Mouse (Mus musculus): Measurements from ENCODE around the gene Tmem191c. TPM values are rescaled to one million over a fixed set of nuclear protein-coding genes. Genes with fewer than 3 reads are reported as not detected.

Tmem191c gene
- polyA plus RNA-seq, 1 experiment from 2014 or later = 6.8 TPM

DNA sequence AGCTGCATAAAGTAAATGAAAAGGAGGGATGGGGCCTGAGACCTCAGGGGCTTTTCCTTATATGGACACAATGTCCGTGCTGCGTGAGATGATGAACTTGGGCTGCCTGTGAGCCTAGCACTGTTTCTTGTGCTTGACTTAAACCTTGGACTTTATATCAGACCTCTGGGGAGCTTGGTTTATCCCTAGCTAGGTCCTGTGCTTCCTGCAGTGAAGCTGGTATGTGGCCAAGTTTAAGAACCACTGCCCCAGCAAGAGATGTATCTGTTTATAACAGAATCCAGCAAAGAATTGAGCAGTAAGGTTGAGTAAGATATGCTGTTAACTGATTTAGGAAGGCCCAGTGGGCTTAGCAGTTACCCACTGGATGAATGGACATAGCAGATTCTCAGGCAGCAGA is 36.5 kb upstream of the Tmem191c start:
- Histone ChIP-seq H3K27me3 (ENCODE audit: control insufficient read depth, insufficient read depth, low read length) (no peaks in the 10 kb centered on the region), H3K27ac (ENCODE audit: low read depth, low read length) (no peak overlapping the region), H3K4me2 (ENCODE audit: low read depth) (no peak overlapping the region), H3K36me3 (ENCODE audit: control insufficient read depth, insufficient read depth, low read length) (no peaks in the 10 kb centered on the region), H3K4me3 (ENCODE audit: low read depth, low read length) (no peak overlapping the region), H3K9ac (ENCODE audit: low read length) (no peak overlapping the region), H3K9me3 (ENCODE audit: control insufficient read depth, low read length) (no peaks in the 10 kb centered on the region), H3K4me1 (ENCODE audit: control insufficient read depth, insufficient read depth, low read length) (peaks cover 15% of the 10 kb centered on the region)
- WGBS = 85% methylated on average over 2 of the region's 2 CpGs
- ATAC-seq (ENCODE audit: insufficient read depth, low FRiP score, low TSS enrichment) (no peak), DNase-seq (ENCODE audit: low spot score) (no peak)

GRCm38 (mm10) chr16:17243731-17244130 is 32.1 kb upstream of the Tmem191c start:
- H3K27me3 ChIP-seq (ENCODE audit: control insufficient read depth, insufficient read depth, low read length) = no peaks in the 10 kb centered on the region
- 60% methylated on average over 1 of the region's 1 CpGs for WGBS
- no peak overlapping the region for H3K27ac ChIP-seq (ENCODE audit: low read depth, low read length)
- no peak overlapping the region for H3K4me3 ChIP-seq (ENCODE audit: low read depth, low read length)
- DNase-seq (ENCODE audit: low spot score) = no peak
- no peak overlapping the region for H3K4me2 ChIP-seq (ENCODE audit: low read depth)
- 0 out of 2 replicates have a peak, but pooled peaks cover 3% of the 10 kb centered on the region for H3K4me1 ChIP-seq (ENCODE audit: control insufficient read depth, insufficient read depth, low read length)
- H3K9me3 ChIP-seq (ENCODE audit: control insufficient read depth, low read length) = no peaks in the 10 kb centered on the region
- no peak for ATAC-seq (ENCODE audit: insufficient read depth, low FRiP score, low TSS enrichment)
- H3K9ac ChIP-seq (ENCODE audit: low read length) = no peak overlapping the region
- no peaks in the 10 kb centered on the region for H3K36me3 ChIP-seq (ENCODE audit: control insufficient read depth, insufficient read depth, low read length)

DNA sequence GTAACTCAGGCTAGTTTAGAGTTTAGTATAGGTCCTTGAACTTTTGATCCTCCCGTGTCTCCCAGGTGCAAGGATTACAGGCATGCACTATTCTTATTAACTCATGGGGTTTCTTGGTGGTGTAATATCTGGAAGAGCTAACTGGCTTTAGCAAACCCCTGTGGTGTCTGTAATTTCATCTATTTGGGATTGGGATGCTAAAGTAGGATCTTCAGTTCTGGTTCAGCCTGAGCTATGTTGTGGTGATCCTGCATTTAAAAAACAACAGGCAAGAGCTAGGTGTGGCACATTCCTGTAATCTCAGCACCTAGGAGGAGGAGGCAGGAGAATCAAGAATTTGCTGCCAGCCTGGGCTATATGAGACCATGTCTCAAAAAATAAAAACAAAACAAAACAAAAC is 30.9 kb upstream of the Tmem191c start:
- WGBS = 88% methylated on average over 1 of the region's 1 CpGs
- Histone ChIP-seq H3K36me3 (ENCODE audit: control insufficient read depth, insufficient read depth, low read length) (no peaks in the 10 kb centered on the region), H3K9ac (ENCODE audit: low read length) (no peak overlapping the region), H3K4me2 (ENCODE audit: low read depth) (no peak overlapping the region), H3K4me1 (ENCODE audit: control insufficient read depth, insufficient read depth, low read length) (0 out of 2 replicates have a peak, but pooled peaks cover 3% of the 10 kb centered on the region), H3K27me3 (ENCODE audit: control insufficient read depth, insufficient read depth, low read length) (no peaks in the 10 kb centered on the region), H3K9me3 (ENCODE audit: control insufficient read depth, low read length) (no peaks in the 10 kb centered on the region), H3K4me3 (ENCODE audit: low read depth, low read length) (no peak overlapping the region), H3K27ac (ENCODE audit: low read depth, low read length) (no peak overlapping the region)
- ATAC-seq (ENCODE audit: insufficient read depth, low FRiP score, low TSS enrichment) = no peak
- no peak for DNase-seq (ENCODE audit: low spot score)

DNA sequence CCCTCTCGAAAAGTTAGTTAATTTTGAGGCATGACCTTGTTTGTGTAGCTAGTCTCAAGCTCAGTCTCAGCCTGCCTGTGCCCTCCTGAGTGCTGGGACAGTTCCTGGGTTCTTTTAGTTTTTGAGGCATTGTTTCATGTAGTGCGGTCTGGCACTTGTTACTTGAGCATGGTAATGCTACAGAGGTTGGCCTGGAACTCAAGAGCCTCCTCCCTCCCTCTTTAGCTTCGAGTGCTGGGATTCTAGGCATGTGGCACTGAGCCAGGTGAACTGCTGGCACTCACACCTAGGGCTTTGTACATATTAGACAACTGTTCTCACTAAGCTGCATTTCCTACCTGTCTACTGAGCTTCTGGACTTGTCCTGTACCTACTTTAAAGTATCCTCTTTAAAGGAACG is 28.1 kb upstream of the Tmem191c start:
- 91% methylated on average over 4 of the region's 4 CpGs for WGBS
- Histone ChIP-seq H3K4me2 (ENCODE audit: low read depth) (no peak overlapping the region), H3K4me3 (ENCODE audit: low read depth, low read length) (no peak overlapping the region), H3K36me3 (ENCODE audit: control insufficient read depth, insufficient read depth, low read length) (no peaks in the 10 kb centered on the region), H3K27ac (ENCODE audit: low read depth, low read length) (no peak overlapping the region), H3K9me3 (ENCODE audit: control insufficient read depth, low read length) (no peaks in the 10 kb centered on the region), H3K9ac (ENCODE audit: low read length) (no peak overlapping the region), H3K27me3 (ENCODE audit: control insufficient read depth, insufficient read depth, low read length) (no peaks in the 10 kb centered on the region), H3K4me1 (ENCODE audit: control insufficient read depth, insufficient read depth, low read length) (peaks cover 4% of the 10 kb centered on the region)
- DNase-seq (ENCODE audit: low spot score) (no peak), ATAC-seq (ENCODE audit: insufficient read depth, low FRiP score, low TSS enrichment) (no peak)

DNA sequence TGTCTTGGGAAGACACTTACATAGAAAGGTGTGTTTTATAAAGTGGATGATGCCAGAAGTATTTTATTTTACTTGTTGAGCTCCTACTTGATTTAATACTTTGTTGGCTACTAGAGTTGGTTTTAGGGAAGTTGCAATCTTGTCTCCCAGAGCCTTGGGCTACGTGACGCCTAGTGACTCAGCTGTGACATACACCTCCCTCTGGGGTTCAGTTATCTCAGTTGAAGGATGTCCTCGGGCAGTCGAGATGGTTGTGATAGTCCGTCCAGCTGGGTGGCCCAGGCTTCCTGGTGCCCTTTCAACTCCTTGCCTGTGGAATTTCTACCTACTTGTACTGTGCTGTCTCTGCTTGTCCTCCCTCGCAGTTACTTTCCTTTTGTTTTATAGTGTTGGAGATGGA is 26.7 kb upstream of the Tmem191c start:
- DNase-seq (ENCODE audit: low spot score) = no peak

DNA sequence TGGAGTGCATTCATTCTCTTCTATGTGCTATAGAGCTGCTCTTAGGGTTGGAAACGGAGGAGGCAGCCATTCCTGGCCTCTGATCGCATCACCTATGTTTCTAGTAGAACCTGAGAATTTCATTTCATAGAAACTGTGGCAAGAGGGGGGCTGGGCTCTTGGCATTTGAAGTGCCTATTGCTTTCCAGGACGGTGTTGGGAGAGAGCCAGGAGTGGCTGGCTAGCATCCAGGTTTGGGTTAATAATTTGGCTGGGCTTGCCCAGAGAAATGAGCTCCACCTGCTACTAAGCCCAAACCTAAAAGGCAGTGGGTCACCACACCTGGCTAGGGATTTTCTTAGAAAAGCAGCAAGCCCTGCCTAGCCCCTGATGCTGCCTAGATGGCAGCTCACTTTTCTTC is 24.3 kb upstream of the Tmem191c start:
- ATAC-seq (ENCODE audit: insufficient read depth, low FRiP score, low TSS enrichment) (no peak), DNase-seq (ENCODE audit: low spot score) (no peak)
- Histone ChIP-seq H3K27ac (ENCODE audit: low read depth, low read length) (no peak overlapping the region), H3K9me3 (ENCODE audit: control insufficient read depth, low read length) (no peaks in the 10 kb centered on the region), H3K4me1 (ENCODE audit: control insufficient read depth, insufficient read depth, low read length) (peaks cover 15% of the 10 kb centered on the region), H3K4me2 (ENCODE audit: low read depth) (no peak overlapping the region), H3K4me3 (ENCODE audit: low read depth, low read length) (no peak overlapping the region), H3K9ac (ENCODE audit: low read length) (no peak overlapping the region), H3K36me3 (ENCODE audit: control insufficient read depth, insufficient read depth, low read length) (peaks cover 2% of the 10 kb centered on the region; the same call in 1 of the 2 replicates), H3K27me3 (ENCODE audit: control insufficient read depth, insufficient read depth, low read length) (no peaks in the 10 kb centered on the region)
- WGBS = 87% methylated on average over 3 of the region's 3 CpGs

More for the DNA sequence above, 26.7 kb upstream of the Tmem191c start:
- H3K9me3 ChIP-seq (ENCODE audit: control insufficient read depth, low read length) = no peaks in the 10 kb centered on the region
- H3K27ac ChIP-seq (ENCODE audit: low read depth, low read length) = no peak overlapping the region
- peaks cover 15% of the 10 kb centered on the region for H3K4me1 ChIP-seq (ENCODE audit: control insufficient read depth, insufficient read depth, low read length)
- no peak overlapping the region for H3K4me3 ChIP-seq (ENCODE audit: low read depth, low read length)
- H3K9ac ChIP-seq (ENCODE audit: low read length) = no peak overlapping the region
- no peak overlapping the region for H3K4me2 ChIP-seq (ENCODE audit: low read depth)
- H3K36me3 ChIP-seq (ENCODE audit: control insufficient read depth, insufficient read depth, low read length) = no peaks in the 10 kb centered on the region
- 82% methylated on average over 6 of the region's 6 CpGs for WGBS
- no peaks in the 10 kb centered on the region for H3K27me3 ChIP-seq (ENCODE audit: control insufficient read depth, insufficient read depth, low read length)
- no peak for ATAC-seq (ENCODE audit: insufficient read depth, low FRiP score, low TSS enrichment)

DNA sequence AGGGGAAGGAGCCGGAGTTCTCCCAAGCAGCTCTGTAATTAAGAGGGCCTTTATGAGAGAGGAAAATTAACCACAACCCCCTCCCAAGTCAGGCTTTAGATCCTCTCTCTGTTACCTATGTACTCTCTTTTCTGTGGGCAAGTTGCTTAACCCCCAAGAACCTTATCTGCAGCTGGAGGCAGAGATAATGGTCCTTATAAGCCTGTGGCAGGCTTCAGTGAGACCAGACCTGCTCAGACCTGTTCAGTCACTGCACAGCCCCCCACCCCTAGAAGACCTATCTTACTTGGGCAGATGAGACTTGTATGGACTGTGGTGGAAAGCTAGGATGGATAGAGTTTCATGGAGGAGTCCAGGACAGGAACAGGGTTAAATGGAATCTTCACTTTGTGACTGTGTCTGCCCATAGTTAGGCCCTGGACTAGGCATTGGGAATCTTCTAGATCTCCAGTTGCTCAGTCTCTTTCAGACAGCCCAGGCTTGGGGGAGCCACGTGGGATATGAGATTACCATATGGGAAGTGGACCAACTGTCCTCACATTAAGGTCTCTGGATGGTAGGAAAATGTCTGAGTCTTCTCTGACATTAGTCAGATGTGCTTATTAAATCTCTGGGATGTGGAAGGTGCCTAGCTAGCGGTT is 23.7 kb upstream of the Tmem191c start:
- Histone ChIP-seq H3K9me3 (ENCODE audit: control insufficient read depth, low read length) (no peaks in the 10 kb centered on the region), H3K4me1 (ENCODE audit: control insufficient read depth, insufficient read depth, low read length) (peaks cover 15% of the 10 kb centered on the region), H3K4me3 (ENCODE audit: low read depth, low read length) (no peak overlapping the region), H3K36me3 (ENCODE audit: control insufficient read depth, insufficient read depth, low read length) (peaks cover 2% of the 10 kb centered on the region; the same call in 1 of the 2 replicates), H3K4me2 (ENCODE audit: low read depth) (no peak overlapping the region), H3K27me3 (ENCODE audit: control insufficient read depth, insufficient read depth, low read length) (no peaks in the 10 kb centered on the region), H3K9ac (ENCODE audit: low read length) (no peak overlapping the region), H3K27ac (ENCODE audit: low read depth, low read length) (no peak overlapping the region)
- WGBS = 74% methylated on average over 3 of the region's 3 CpGs
- DNase-seq (ENCODE audit: low spot score) (no peak), ATAC-seq (ENCODE audit: insufficient read depth, low FRiP score, low TSS enrichment) (no peak)

GRCm38 (mm10) chr16:17252841-17253240 is 23.0 kb upstream of the Tmem191c start:
- 68% methylated on average over 7 of the region's 7 CpGs for WGBS
- ATAC-seq (ENCODE audit: insufficient read depth, low FRiP score, low TSS enrichment) = no peak
- Histone ChIP-seq H3K36me3 (ENCODE audit: control insufficient read depth, insufficient read depth, low read length) (peaks cover 7% of the 10 kb centered on the region), H3K4me1 (ENCODE audit: control insufficient read depth, insufficient read depth, low read length) (peaks cover 15% of the 10 kb centered on the region), H3K4me2 (ENCODE audit: low read depth) (no peak overlapping the region), H3K9ac (ENCODE audit: low read length) (no peak overlapping the region), H3K27me3 (ENCODE audit: control insufficient read depth, insufficient read depth, low read length) (no peaks in the 10 kb centered on the region), H3K4me3 (ENCODE audit: low read depth, low read length) (no peak overlapping the region), H3K27ac (ENCODE audit: low read depth, low read length) (no peak overlapping the region), H3K9me3 (ENCODE audit: control insufficient read depth, low read length) (no peaks in the 10 kb centered on the region)
- DNase-seq (ENCODE audit: low spot score) = no peak

DNA sequence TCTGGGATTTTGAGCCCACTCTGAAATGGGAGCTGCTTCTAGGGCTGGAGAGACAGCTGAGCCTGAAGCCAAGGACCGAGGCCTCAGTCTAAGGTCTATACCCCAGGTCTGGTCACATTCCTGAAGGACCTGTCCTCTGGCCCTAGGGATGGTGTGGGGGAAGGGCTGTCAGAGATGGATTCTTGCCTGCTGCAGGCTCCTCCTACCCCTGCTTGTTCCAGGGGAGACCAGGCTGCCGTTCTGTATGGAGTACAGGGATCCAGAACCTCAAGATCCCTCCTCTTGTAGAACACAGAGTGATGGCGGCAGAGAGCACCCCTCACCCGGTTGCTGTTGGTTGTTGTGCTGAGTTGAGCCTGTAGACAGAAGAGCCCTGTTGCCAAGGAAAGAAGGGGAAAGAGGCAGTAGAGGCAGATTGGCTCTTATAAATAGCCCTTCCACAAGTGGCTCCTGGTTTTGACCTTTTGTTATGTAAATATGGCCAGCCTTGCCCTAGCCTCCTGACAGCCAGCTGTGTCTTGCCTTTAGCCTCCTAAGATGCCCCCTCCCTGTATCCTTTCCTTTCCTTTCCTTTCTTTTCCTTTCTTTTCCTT is 21.8 kb upstream of the Tmem191c start:
- peaks cover 15% of the 10 kb centered on the region for H3K4me1 ChIP-seq (ENCODE audit: control insufficient read depth, insufficient read depth, low read length)
- H3K4me2 ChIP-seq (ENCODE audit: low read depth) = no peak overlapping the region
- DNase-seq (ENCODE audit: low spot score) (no peak), ATAC-seq (ENCODE audit: insufficient read depth, low FRiP score, low TSS enrichment) (no peak)
- H3K9ac ChIP-seq (ENCODE audit: low read length) = no peak overlapping the region
- H3K27me3 ChIP-seq (ENCODE audit: control insufficient read depth, insufficient read depth, low read length) = no peaks in the 10 kb centered on the region
- peaks cover 17% of the 10 kb centered on the region for H3K36me3 ChIP-seq (ENCODE audit: control insufficient read depth, insufficient read depth, low read length)
- no peak overlapping the region for H3K4me3 ChIP-seq (ENCODE audit: low read depth, low read length)
- 19% methylated on average over 4 of the region's 4 CpGs for WGBS
- no peak overlapping the region; the same call in none of the 2 replicates for H3K27ac ChIP-seq (ENCODE audit: low read depth, low read length)
- H3K9me3 ChIP-seq (ENCODE audit: control insufficient read depth, low read length) = no peaks in the 10 kb centered on the region
